Mouse (Mus musculus) MEL (cell line): ENCODE measurements around the gene Lyrm7.

ENCODE experiments used
- CTCF ChIP-seq, 3 experiments: IDR thresholded peaks in 2 of 3; conservative IDR thresholded peaks in 1 of 3; 2 replicates each; pipeline ENCODE4 v1.5.1; 2011 to 2012; ENCODE audit warnings: low read length in 3 of 3, low read depth in 2 of 3, mild to moderate bottlenecking in 2 of 3, improper control_type of control experiment in 1 of 3, inconsistent platforms in 1 of 3, mixed read lengths in 1 of 3, moderate library complexity in 1 of 3; ENCODE audit not compliant: control insufficient read depth in 1 of 3, insufficient read depth in 1 of 3, poor library complexity in 1 of 3, severe bottlenecking in 1 of 3
- EP300 ChIP-seq, 2 experiments: IDR thresholded peaks; 2 replicates each; pipeline ENCODE4 v1.6.1; 2011; ENCODE audit warnings: improper control_type of control experiment in 2 of 2, low read length in 2 of 2, low read depth in 1 of 2, mild to moderate bottlenecking in 1 of 2
- ETS1 ChIP-seq: IDR thresholded peaks from 2 replicates; pipeline ENCODE4 v1.6.1; 2012; ENCODE audit warnings: low read depth, mild to moderate bottlenecking, inconsistent platforms, low read length, improper control_type of control experiment, moderate library complexity
- GATA1 ChIP-seq: IDR thresholded peaks from 2 replicates; pipeline ENCODE4 v1.6.1; 2011; ENCODE audit warnings: low read depth, low read length, improper control_type of control experiment
- MAFK ChIP-seq: IDR thresholded peaks from 2 replicates; pipeline ENCODE4 v1.6.1; 2011; ENCODE audit warnings: low read depth, mild to moderate bottlenecking, low read length, improper control_type of control experiment, borderline replicate concordance
- MYC ChIP-seq: IDR thresholded peaks from 2 replicates; pipeline ENCODE4 v1.6.1; 2011; ENCODE audit warnings: low read depth, mild to moderate bottlenecking, low read length, improper control_type of control experiment, moderate library complexity
- POLR2A ChIP-seq, 2 experiments: IDR thresholded peaks; 2 replicates each; pipeline ENCODE4 v1.6.1; 2011 to 2012; ENCODE audit warnings: low read length in 2 of 2, mild to moderate bottlenecking in 2 of 2, control low read depth in 1 of 2, improper control_type of control experiment in 1 of 2, low read depth in 1 of 2, moderate library complexity in 1 of 2; ENCODE audit not compliant: control insufficient read depth in 1 of 2, insufficient read depth in 1 of 2, poor library complexity in 1 of 2
- POLR2AphosphoS5 ChIP-seq: IDR thresholded peaks from 2 replicates; pipeline ENCODE4 v1.6.1; 2012; ENCODE audit warnings: low read depth, borderline replicate concordance, mild to moderate bottlenecking, inconsistent platforms, low read length, moderate library complexity, mixed read lengths
- SMC3 ChIP-seq: IDR thresholded peaks from 2 replicates; pipeline ENCODE4 v1.6.1; 2011; ENCODE audit warnings: low read depth, low read length, improper control_type of control experiment
- TAL1 ChIP-seq: IDR thresholded peaks from 2 replicates; pipeline ENCODE4 v1.6.1; 2012; ENCODE audit warnings: mild to moderate bottlenecking, inconsistent platforms, low read length, moderate library complexity, mixed read lengths
- TBP ChIP-seq: IDR thresholded peaks from 2 replicates; pipeline ENCODE4 v1.8.0; 2011; ENCODE audit warnings: low read depth, low read length, improper control_type of control experiment
- USF1 ChIP-seq: IDR thresholded peaks from 2 replicates; pipeline ENCODE4 v1.6.1; 2014; ENCODE audit warnings: low read depth, mild to moderate bottlenecking, inconsistent platforms, low read length, improper control_type of control experiment, moderate library complexity
- ZMIZ1 ChIP-seq: IDR thresholded peaks from 2 replicates; pipeline ENCODE4 v1.6.1; 2012; ENCODE audit warnings: low read depth, mild to moderate bottlenecking, inconsistent platforms, low read length, improper control_type of control experiment, moderate library complexity

- TF ChIP-seq TBP, result peak; percentile 94
- TF ChIP-seq POLR2A (IDR thresholded peaks at IDR 0.05; ENCODE audit: control insufficient read depth in 1 of 2, insufficient read depth in 1 of 2, low read depth in 1 of 2, low read length in 2 of 2, poor library complexity in 1 of 2), result peak; percentile 95 to 97
- TF ChIP-seq EP300 (IDR thresholded peaks at IDR 0.05; ENCODE audit: low read depth in 1 of 2, low read length in 2 of 2), result no peak
- peak; percentile 7; the same call in 1 of the 2 replicates for TF ChIP-seq ETS1
- peak; percentile 70; the same call in 1 of the 2 replicates for TF ChIP-seq MYC
- TF ChIP-seq SMC3, result no peak; the same call in 1 of the 2 replicates
- TF ChIP-seq CTCF (IDR thresholded peaks at IDR 0.05 in 2 of 3, conservative IDR thresholded peaks at IDR 0.05 in 1 of 3; ENCODE audit: control insufficient read depth in 1 of 3, insufficient read depth in 1 of 3, low read depth in 2 of 3, low read length in 3 of 3, poor library complexity in 1 of 3, severe bottlenecking in 1 of 3), result peak in 2 of 3 experiments; percentile 21 to 39; a peak in 4 of 6 replicates
- no peak for TF ChIP-seq MAFK
- TF ChIP-seq USF1, result no peak
- peak; percentile 77 for TF ChIP-seq GATA1
- TF ChIP-seq ZMIZ1, result peak; percentile 98
- TF ChIP-seq POLR2AphosphoS5, result no peak
- no peak for TF ChIP-seq TAL1
Observed at GRCm38 (mm10) chr11:54866119-54867048, 5.7 kb upstream of the Lyrm7 start, which contains the start of gene Hint1.
